Mouse (Mus musculus): Measurements from ENCODE around the gene Ffar3.

- TF ChIP-seq CTCF (conservative IDR thresholded peaks at IDR 0.05; ENCODE audit: low read length), result no peak
- no peak for TF ChIP-seq POU5F1 (IDR thresholded peaks at IDR 0.05; ENCODE audit: borderline replicate concordance, low read length)
Measured at GRCm38 (mm10) chr7:30847934-30848333, 8.0 kb downstream of the Ffar3 start.

Data from E14TG2a.4 (cell line).